Mouse (Mus musculus) T-helper 1 cell (primary cell): ENCODE measurements around the gene Dpysl5.

Experiments used
- in situ Hi-C: fragments of 300-600 bp; cut with MboI, MseI; formaldehyde crosslinking; loops from one replicate; pipeline ENCODE4 v1.15.1; 2025; ENCODE audit warnings: high pct_unique_total_duplicates

Dpysl5 gene

GRCm38 (mm10) chr5:30762815-30763510, 51.6 kb downstream of the Dpysl5 start:
- in situ Hi-C loops = no loop called here

DNA sequence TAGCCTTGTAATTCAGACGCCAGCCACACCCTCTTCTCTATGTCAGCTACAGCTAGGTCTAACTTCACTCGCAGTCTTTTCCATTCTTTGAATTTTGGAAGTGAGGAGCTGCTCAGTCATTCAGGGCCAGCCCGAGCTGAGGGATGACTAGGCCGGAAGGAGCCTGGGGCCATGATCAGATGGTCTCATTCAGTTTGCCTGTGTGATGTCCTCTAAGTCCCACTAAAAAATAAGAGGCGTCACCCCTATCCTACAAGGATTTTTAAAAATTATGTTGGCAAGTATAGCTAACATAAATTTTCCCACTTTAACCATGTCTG, 52.1 kb downstream of the Dpysl5 start:
- in situ Hi-C loops = no loop called here

DNA sequence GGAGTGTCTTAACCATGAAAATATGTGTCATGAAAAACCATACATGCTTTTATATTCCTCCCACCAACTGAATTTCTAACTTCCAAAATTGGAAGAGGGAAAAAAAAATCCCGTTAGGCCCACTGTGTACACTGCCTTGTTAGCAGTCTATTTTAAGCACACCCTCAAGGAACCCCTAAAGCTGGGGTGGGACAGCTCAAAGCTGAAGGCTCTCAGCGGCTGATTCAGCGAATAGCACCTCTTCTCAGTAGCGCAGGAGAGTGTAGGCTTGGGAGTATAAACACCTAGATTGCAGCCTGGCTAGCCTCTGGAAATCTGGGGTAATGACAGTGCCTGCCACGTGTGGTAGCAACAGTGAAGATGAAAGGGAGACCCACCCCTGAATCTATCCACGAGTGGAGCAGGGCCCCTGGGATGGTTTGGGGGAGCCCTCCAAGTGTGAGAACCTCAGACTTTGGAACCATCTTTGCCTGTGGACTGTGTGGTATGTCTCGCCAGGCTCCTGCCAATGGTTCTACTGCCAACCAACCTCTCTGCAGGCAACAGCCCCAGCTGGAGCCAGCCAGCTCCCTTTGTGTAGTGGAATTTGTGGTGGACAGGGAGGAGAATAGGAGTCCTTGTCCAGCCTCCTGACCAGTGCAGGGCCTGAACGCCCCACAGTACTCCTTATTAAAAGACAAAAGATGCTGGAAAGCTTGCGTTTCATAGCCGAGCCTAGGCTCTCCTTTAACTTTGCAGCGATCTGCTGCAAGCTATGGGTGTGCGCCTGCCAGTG, 54.4 kb downstream of the Dpysl5 start:
- in situ Hi-C loops = no loop called here

GRCm38 (mm10) chr5:30768082-30768481, 56.7 kb downstream of the Dpysl5 start:
- in situ Hi-C loops = no loop called here

DNA sequence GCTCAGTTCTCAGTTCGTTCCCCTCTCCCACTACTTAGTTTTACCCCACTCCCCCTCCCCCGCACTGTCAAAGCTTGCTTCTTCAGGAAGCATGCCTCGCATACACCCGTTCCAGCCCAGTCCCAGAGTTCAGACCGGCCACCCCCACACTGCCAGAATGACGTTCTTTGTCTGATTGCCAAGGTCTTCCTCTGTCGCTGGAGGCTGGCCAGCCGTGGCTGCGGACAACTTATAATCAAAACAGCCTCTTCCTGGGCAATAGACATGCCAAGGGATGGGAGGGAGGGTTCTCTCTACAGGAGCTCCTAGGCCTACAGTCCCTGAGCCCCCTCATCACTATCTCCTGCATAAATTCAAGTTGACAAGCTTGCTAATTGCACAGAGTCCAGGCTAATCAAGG, 57.2 kb downstream of the Dpysl5 start:
- in situ Hi-C loops = no loop called here

- in situ Hi-C loops = no loop called here
Measured at GRCm38 (mm10) chr5:30769075-30769474, 57.7 kb downstream of the Dpysl5 start.

DNA sequence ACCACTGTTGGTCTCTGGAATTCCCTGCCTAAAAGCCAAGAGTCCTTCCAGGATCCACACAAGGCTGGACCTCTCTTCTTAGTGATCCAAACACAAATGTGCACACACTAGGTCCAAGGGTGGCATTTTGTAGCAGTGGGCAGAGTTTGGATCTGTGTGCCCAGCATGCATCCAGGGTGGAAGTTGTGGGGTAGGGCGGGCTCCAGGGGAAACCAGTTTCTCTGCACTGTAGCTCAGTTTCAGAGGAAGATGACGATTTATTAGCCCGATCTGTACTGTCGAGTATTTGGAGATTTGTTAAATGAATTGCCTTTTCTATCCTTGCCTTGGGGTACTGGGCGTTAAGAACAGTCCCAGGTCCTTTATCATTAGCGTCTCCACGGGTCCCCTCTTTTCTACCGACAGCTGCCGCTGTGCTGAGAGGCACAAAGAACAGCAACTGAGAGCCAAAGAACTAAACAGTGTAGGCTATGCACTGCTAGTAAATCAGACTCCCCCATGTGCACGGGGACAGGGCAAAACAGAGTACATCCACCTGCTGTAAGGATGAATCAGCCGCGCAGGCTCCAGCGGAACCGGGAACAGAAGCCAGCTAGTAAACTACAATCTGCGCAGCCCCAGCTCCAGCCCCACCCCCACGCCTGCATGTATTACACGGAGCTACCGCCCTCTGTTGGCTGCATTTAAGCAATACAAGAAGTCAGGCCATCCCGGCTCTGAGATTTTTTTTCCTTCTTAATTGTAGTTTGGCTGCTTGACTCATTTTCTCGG, 63.4 kb downstream of the Dpysl5 start:
- in situ Hi-C loops = no loop called here

GRCm38 (mm10) chr5:30780699-30781098, 69.3 kb downstream of the Dpysl5 start:
- in situ Hi-C loops = no loop called here

GRCm38 (mm10) chr5:30781147-30781546, 69.8 kb downstream of the Dpysl5 start:
- in situ Hi-C loops = no loop called here

- in situ Hi-C loops = no loop called here
Measured at GRCm38 (mm10) chr5:30787381-30787780, 76.0 kb downstream of the Dpysl5 start.

GRCm38 (mm10) chr5:30790047-30790446, 78.7 kb downstream of the Dpysl5 start:
- in situ Hi-C loops = no loop called here

- in situ Hi-C loops = loop anchor here (5.0 kb wide), 1 partner anchor 84 kb away; the partner anchor contains the start of gene Dpysl5
Measured at GRCm38 (mm10) chr5:30796125-30796524, 84.8 kb downstream of the Dpysl5 start.

GRCm38 (mm10) chr5:30797482-30797881, 86.1 kb downstream of the Dpysl5 start:
- in situ Hi-C loops = loop anchor here (5.0 kb wide), 1 partner anchor 85 kb away; the partner anchor contains the start of gene Dpysl5

GRCm38 (mm10) chr5:30797982-30798381, 86.6 kb downstream of the Dpysl5 start:
- in situ Hi-C loops = loop anchor here (5.0 kb wide), 1 partner anchor 86 kb away; the partner anchor contains the start of gene Dpysl5

DNA sequence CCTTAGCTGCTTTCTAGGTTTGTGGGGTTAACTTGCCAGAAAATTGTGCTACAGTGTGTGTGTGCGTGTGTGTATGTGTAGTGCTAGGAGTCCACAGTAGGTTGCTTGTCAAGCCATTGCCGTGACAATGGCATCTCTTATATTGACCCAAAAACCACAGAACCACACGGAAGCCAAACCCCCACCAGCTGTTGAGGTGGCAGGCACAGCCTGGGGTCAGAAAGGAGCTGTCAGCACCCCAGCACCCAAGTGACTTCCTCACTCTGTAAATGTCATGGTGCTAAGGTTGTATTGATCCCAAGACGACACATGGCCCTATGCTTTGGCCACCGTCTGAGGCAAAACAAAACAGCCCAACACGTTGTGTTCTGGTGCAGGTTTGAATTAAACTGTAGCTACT, 87.6 kb downstream of the Dpysl5 start:
- in situ Hi-C loops = loop anchor here (5.0 kb wide), 1 partner anchor 87 kb away; the partner anchor contains the start of gene Dpysl5

- in situ Hi-C loops = no loop called here
Measured at GRCm38 (mm10) chr5:30802724-30803467, 91.5 kb downstream of the Dpysl5 start.

DNA sequence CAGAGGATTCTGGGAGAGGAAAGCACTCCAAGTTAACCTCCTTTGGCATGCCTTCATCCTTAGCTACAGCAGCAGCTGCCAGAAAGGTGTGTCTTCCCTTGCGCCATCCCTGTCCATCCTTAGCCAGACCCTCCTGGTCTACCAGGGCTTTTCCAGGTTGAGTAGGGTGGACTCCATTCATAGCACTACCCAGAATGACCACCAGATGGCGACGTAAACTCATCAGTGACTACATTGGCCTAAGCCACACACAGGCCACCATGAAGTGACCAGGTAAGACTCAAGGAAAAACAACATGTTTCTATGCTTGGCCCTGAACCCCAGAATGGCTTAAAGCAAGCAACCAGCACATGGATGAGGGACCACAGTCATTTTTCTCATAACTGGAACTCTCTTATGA, 94.7 kb downstream of the Dpysl5 start:
- in situ Hi-C loops = loop anchor here (5.0 kb wide), 1 partner anchor 196 kb away; no protein-coding TSS in a partner anchor

DNA sequence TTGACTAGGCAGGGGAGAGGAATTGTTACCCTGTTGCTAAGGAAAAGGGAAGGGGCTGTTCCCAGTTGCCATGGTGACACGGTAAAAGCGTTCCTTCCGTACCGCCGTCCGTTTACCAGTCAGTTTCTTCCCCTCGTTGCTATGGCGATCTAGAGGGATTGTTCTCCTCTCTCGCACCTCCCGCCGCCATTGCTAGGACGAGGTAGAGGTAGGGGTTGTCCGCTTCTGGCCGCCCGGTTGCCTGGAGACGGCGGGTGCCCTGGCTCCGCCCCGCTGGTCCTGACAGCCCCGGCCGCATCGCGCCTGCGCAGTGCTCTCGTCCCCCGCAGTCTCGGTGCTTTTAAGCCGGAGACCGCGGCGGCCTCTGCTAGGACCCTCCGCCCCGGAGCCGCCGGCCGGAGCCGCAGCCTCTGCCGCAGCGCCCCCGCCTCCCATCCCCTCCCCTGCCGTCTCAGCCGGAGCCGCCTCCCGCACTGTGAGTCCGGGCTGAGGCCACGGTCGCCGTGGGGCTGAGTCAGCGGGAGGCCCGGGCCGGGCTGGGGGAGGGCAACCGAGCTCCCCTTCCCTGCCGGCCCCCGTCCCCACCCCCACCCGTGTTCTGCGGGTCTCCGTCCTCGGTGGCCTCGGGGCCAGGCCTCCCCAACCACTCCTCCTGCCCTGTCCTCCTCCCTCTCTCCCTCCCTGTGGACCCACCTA, 103.2 kb downstream of the Dpysl5 start, which contains the start of gene Mapre3:
Gene Mapre3 (plus strand): TSS at position 218 of the 696 bp plus-strand sequence.
- in situ Hi-C loops = loop anchor here (10.0 kb wide), 1 partner anchor 50 kb away; the partner anchor contains the start of gene Tmem214

DNA sequence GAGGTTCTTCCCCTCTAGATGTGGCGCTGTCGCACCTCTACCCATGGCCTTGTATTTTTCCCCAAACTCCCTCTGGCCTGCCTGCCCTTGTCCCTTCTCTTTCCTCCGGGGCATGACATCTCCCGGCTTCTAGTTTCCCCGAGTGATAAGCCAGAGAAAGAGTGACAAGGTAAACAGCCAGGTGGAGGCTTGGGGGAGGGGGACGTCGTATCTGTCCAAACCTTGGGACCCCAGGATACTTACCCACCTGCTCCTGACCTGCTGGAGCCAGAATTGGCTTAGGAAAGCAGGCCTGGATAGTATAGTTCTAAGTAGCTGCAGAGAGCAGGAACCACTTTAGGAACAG, 103.7 kb downstream of the Dpysl5 start:
- in situ Hi-C loops = loop anchor here (10.0 kb wide), 1 partner anchor 50 kb away; the partner anchor contains the start of gene Tmem214

- in situ Hi-C loops = loop anchor here (10.0 kb wide), 1 partner anchor 48 kb away; the partner anchor contains the start of gene Tmem214
Measured at GRCm38 (mm10) chr5:30816261-30816791, 105.0 kb downstream of the Dpysl5 start.
